In genomic region chr2:167294926-167295325, GRCm38 (mm10) we compare ENCODE assay signal across 8 mouse cellular contexts. TPM values are rescaled to one million over a fixed set of nuclear protein-coding genes. Genes with fewer than 3 reads are reported as not detected.
DNase-seq lines count a peak whose midpoint lies in the region; ATAC-seq lines count a peak whose summit lies in the region.

No protein-coding gene starts in this region.

- H3K9me3 ChIP-seq in hindbrain, embryonic 14.5 days (ENCODE audit: control insufficient read depth, low read length), result no peaks in the 10 kb centered on the region

- DNase-seq in kidney, adult 18-20 months, result peak; percentile 2
- no peak for DNase-seq in kidney, postnatal 25 days
- peak; percentile 16 for DNase-seq in adrenal gland, adult 8-10 months
- no peak for DNase-seq in hindbrain, embryonic 14.5 days (ENCODE audit: low spot score)
- peak; percentile 9 for DNase-seq in lung, postnatal 10 days
- DNase-seq in urinary bladder, postnatal 36 days (ENCODE audit: low spot score in 2 of 2), result no peak

- 0 out of 2 replicates have a peak overlapping the region, but pooled peaks have one; percentile 14 for H3K4me3 ChIP-seq in brown adipose tissue, adult 24 weeks (ENCODE audit: insufficient read depth, low read depth, low read length)
- H3K4me3 ChIP-seq in hindbrain, embryonic 14.5 days (replicated peaks; ENCODE audit: low read length), result no peak overlapping the region

- H3K4me1 ChIP-seq in brown adipose tissue, adult 24 weeks (ENCODE audit: control insufficient read depth, insufficient read depth, insufficient read length, low read length), result no peaks in the 10 kb centered on the region
- H3K4me1 ChIP-seq in hindbrain, embryonic 14.5 days (replicated peaks; ENCODE audit: control insufficient read depth, insufficient read depth, low read length), result peaks cover 14% of the 10 kb centered on the region; the same call in 1 of the 2 replicates

- no peak for ATAC-seq in hindbrain, embryonic 14.5 days (ENCODE audit: low FRiP score)
- no peak for ATAC-seq in megakaryocyte progenitor cell, adult 5-6 weeks (replicated peaks; ENCODE audit: poor library complexity)

- H3K27me3 ChIP-seq in hindbrain, embryonic 14.5 days (ENCODE audit: control insufficient read depth, insufficient read depth, low read length), result no peaks in the 10 kb centered on the region

- H3K36me3 ChIP-seq in hindbrain, embryonic 14.5 days (replicated peaks; ENCODE audit: control insufficient read depth, insufficient read depth), result peaks cover 3% of the 10 kb centered on the region; the same call in 1 of the 2 replicates

- peak overlapping the region; percentile 15; the same call in 1 of the 2 replicates for H3K4me2 ChIP-seq in hindbrain, embryonic 14.5 days (replicated peaks)

- no peak overlapping the region for H3K27ac ChIP-seq in brown adipose tissue, adult 24 weeks (replicated peaks; ENCODE audit: low read depth, low read length)
- H3K27ac ChIP-seq in hindbrain, embryonic 14.5 days, result no peak overlapping the region

- 60% methylated on average over 15 of the region's 15 CpGs for whole genome bisulfite sequencing in hindbrain, embryonic 14.5 days

- no peak overlapping the region for H3K9ac ChIP-seq in hindbrain, embryonic 14.5 days

RNA-seq across cellular contexts. Expression of gene B4galt5, which starts 54.1 kb away (rescaled TPM):
- total RNA-seq in adrenal gland, adult 8-10 months (2022), result 100 to 1,000 TPM in 2 of 4 experiments, 10 to 100 TPM in 2; 85.7 to 181 (median 114) TPM
- 3.8 and 6.7 TPM in 2 replicates for polyA plus RNA-seq in brown adipose tissue, adult 24 weeks (2012; ENCODE audit: insufficient read depth, insufficient read length, missing spikeins)
- polyA plus RNA-seq in hindbrain, embryonic 14.5 days (2014; fragmentation: Nextera tagmentation; extraction: Ambion mirVana), result 24.7 and 33.3 TPM in 2 replicates
- 14.6 and 23.7 TPM in 2 replicates for total RNA-seq in megakaryocyte progenitor cell, adult 5-6 weeks (2015)
- 15.4 and 24.2 TPM in 2 replicates for total RNA-seq in megakaryocyte progenitor cell, adult 5-6 weeks (2017)

RNA-seq across cellular contexts. Expression of gene Ptgis, which starts 54.5 kb away (rescaled TPM):
- 10 to 100 TPM; 26.8 to 54.4 (median 40.8) TPM for total RNA-seq in adrenal gland, adult 8-10 months (2022)
- 2.0 and 4.3 TPM in 2 replicates for polyA plus RNA-seq in brown adipose tissue, adult 24 weeks (2012; ENCODE audit: insufficient read depth, insufficient read length, missing spikeins)
- polyA plus RNA-seq in hindbrain, embryonic 14.5 days (2014; fragmentation: Nextera tagmentation; extraction: Ambion mirVana), result 3.8 and 4.9 TPM in 2 replicates
- not detected in 2 replicates for total RNA-seq in megakaryocyte progenitor cell, adult 5-6 weeks (2015)
- not detected in 2 replicates for total RNA-seq in megakaryocyte progenitor cell, adult 5-6 weeks (2017)

Comparison
In these comparisons a context has a peak if more than half of its experiments do, and no peak if none do; other contexts are left out.
1. DNase-seq: peak in kidney, adult 18-20 months (single experiment), adrenal gland, adult 8-10 months (single experiment) and lung, postnatal 10 days (single experiment); none in kidney, postnatal 25 days (0 of 2), hindbrain, embryonic 14.5 days (single experiment) and urinary bladder, postnatal 36 days (0 of 2).
2. RNA of gene Ptgis, which starts 54.5 kb away (total RNA-seq): 26.8 to 54.4 TPM in adrenal gland, adult 8-10 months; not detected in megakaryocyte progenitor cell, adult 5-6 weeks; every median in the first group is over 10 times any median in the second.